Mouse (Mus musculus): ENCODE data around the gene Ncstn.

Gene Ncstn

GRCm38 (mm10) chr1:172027010-172027808 is 55.4 kb downstream of the Ncstn start:
- peak; percentile 82 for DNase-seq (ENCODE audit: low spot score)

GRCm38 (mm10) chr1:172026201-172026901 is 56.2 kb downstream of the Ncstn start:
- DNase-seq (ENCODE audit: low spot score) = no peak

GRCm38 (mm10) chr1:172025201-172025904 is 57.2 kb downstream of the Ncstn start:
- DNase-seq (ENCODE audit: low spot score) = no peak

GRCm38 (mm10) chr1:172024140-172024895 is 58.3 kb downstream of the Ncstn start:
- DNase-seq (ENCODE audit: low spot score) = no peak

- no peak for DNase-seq (ENCODE audit: low spot score)
Observed at GRCm38 (mm10) chr1:172019863-172020521, 62.6 kb downstream of the Ncstn start.

- DNase-seq (ENCODE audit: low spot score) = no peak
Observed at GRCm38 (mm10) chr1:172019339-172019738, 63.3 kb downstream of the Ncstn start.

GRCm38 (mm10) chr1:172018336-172019311 is 64.0 kb downstream of the Ncstn start:
- no peak for DNase-seq (ENCODE audit: low spot score)

- no peak for DNase-seq (ENCODE audit: low spot score)
Observed at GRCm38 (mm10) chr1:172017517-172018070, 65.0 kb downstream of the Ncstn start.

GRCm38 (mm10) chr1:172016660-172017516 is 65.7 kb downstream of the Ncstn start:
- no peak for DNase-seq (ENCODE audit: low spot score)

GRCm38 (mm10) chr1:172016031-172016430 is 66.6 kb downstream of the Ncstn start:
- no peak for DNase-seq (ENCODE audit: low spot score)

Data from lung, postnatal 25 days (tissue).